Mouse (Mus musculus) liver, postnatal 0 days (tissue): ENCODE results near the gene Mcemp1.

ENCODE experiments used
- CTCF ChIP-seq: sonication (generic); IDR thresholded peaks from 2 replicates; pipeline ENCODE4 v1.5.1; 2016; ENCODE audit warnings: antibody characterized with exemption, low read depth
- EP300 ChIP-seq: IDR thresholded peaks from 2 replicates; pipeline ENCODE4 v1.6.1; 2016; ENCODE audit warnings: antibody characterized with exemption, low read depth, mild to moderate bottlenecking

GRCm38 (mm10) chr8:3674671-3675070, 9.1 kb downstream of the Mcemp1 start:
- TF ChIP-seq EP300 (no peak), CTCF (no peak)
